Mouse (Mus musculus) c-Kit-positive CD71-positive TER-119-positive erythroid progenitor cells, embryonic 14.5 days (primary cell): ENCODE measurements around the gene Upf3b.
A peak's percentile ranks its signal among the peaks of the same experiment; 100 is the strongest.
"Not testable (repeated sequence)": the region's sequence is repeated elsewhere in the genome, so short reads cannot be mapped to it uniquely, and the experiment has no call there.

Source experiments
- DNase-seq: peaks from one replicate; pipeline ENCODE4 v3.0.0-alpha.2; 2013; ENCODE audit warnings: low spot score

Upf3b gene

DNA sequence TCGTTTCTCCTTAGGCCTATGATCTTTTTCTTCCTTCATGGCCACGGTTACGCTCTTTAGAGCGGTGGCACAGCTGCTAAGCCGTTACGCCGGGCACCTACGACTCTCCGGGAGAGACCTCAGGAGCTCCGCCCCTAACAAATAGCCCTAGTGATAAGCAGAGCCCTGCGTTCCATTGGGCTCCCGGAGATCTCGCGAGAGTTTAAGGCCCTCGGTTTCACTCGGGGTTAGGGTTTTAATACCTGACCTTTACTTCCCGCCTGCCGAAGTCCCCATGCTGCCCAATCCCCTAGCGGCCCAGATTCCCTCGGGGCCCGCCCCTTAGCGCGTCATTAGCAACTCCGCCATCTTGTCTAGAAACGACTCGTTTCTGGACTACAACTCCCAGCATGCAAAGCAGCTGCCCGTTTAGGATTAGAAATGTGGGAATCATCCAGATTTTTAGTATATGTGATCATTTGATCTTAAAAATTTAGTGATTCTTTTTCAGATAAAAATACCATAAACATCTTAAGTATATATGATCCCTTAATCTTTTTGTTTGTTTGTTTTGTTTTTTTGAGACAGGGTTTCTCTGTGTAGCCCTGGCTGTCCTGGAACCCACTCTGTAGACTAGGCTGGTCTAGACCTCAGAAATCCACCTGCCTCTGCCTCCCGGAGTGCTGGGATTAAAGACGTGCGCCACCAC is at the start of gene Upf3b:
Upf3b (minus strand) TSS at position 130 of the 688 bp plus-strand sequence.
- DNase-seq, result peak; percentile 92

DNA sequence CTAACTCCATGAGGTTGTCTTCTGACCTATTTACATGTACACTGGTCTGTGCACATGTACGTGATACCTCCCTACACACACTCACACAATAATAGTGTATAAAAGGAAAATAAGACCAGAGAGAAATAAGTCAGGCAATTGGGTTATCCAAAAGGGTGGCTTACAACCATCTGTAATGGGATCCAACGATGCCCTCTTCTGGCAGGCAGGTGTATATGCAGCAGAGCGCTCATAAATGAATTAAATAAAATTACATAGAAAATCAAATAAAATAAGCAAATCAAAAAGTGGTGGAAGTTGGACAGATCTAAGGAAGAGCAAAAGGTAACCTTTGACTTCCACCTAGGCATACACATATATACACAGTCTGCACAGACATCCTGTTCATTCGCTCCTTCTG is 47.7 kb upstream of the Upf3b start:
- DNase-seq, result peak; percentile 2

DNA sequence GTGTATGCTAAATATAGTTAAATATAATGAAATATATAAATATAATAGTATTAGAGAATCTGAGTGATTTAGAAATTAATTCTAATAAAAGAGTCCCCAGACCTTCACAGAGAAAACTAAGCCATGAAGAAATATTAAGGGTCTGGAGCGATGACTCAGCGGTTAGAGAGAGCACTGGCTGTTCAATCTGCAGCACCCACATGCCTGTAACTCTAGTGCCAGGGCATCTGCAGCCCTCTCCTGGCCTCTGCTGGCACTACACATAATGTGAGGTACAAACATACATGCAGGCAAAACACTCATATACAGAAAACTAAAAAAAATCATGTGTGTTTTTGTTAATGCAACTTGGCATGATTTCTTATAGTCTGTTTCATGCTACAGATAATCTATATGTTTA is 34.8 kb upstream of the Upf3b start:
- DNase-seq, result peak; percentile 33

DNA sequence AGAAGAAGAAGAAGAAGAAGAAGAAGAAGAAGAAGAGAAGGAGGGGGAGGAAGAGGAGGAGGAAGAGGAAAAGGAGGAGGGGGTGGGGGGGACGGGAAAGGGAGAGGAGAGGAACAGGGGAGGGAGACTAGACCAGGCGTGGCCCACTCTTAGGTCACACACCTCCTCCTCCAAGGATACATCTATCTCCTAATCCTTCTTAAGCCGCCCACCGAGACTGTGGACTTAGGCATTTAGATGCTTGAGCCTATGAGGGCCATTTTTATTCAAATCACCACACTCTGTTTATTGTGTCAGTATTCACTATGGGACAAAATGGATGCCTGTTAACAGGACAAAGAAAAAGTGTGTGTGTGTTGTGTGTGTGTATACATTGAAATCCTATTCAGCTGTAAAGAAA is 34.4 kb upstream of the Upf3b start:
- DNase-seq, result not testable (repeated sequence)

DNA sequence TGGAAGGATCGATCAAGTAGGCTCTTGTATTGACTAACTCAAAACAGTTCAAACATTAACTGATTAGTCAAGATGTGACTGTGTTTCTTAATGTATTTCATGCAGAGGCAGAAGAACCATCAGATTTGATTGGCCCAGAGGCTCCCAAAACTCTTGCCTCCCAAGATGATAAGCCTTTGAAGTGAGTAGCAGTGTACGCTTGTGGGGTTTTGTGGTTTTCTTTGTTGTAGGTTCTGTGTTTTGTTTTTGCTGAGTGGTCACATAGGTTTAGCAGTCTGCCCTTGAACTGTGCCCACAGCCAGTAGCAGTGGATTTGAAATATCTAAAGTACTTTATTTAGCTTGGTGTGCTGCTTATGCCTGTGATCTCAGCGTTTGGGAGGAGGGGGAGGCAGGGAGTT is 31.6 kb upstream of the Upf3b start:
- no peak for DNase-seq

DNA sequence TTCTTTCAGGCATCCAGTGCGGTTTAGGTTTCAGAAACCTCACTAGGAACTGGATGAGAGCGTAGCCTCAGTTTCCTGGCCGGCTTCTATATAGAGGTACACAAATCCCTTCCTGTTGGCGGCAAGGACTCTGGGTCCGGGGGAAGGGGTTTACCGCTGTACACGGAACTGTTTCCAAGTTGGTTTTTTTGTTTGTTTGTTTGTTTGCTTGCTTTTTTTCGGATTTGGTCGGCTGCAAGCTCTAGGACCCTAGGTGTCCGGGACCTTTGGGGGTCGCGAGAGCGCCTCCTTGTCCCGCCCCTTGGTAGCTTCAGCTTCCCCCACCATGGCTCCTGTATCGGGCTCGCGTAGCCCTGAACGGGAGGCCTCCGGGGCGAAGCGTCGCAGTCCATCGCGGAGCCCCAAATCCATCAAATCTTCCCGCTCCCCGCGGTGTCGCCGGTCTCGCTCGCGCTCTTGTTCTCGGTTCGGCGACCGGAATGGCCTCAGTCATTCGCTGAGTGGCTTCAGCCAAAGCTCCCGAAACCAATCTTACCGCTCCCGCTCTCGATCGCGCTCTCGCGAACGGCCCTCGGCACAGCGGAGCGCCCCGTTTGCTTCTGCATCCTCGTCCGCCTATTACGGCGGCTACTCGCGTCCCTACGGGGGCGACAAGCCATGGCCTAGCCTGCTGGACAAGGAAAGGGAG is 16.7 kb upstream of the Upf3b start, which contains the start of gene Nkap:
Nkap (plus strand) TSS at position 125 of the 688 bp plus-strand sequence.
- DNase-seq, result peak; percentile 80

DNA sequence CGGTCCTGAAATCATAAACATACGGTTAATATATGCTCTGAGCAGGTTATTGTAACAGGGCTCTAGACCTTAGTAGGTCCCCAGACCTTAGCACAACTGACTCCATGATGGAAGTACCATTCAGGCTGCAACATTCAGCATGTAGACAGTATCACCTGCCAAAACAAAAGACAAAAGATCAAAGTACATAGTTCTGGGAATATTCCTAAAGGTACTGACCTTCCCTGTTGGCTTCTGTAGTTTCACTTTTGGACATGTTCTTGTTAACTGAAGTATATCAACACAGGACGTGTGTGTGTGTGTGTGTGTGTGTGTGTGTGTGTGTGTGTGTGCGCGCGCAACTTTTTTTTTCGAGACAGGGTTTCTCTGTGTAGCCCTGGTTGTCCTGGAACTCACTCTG is 15.4 kb upstream of the Upf3b start:
- no peak for DNase-seq

DNA sequence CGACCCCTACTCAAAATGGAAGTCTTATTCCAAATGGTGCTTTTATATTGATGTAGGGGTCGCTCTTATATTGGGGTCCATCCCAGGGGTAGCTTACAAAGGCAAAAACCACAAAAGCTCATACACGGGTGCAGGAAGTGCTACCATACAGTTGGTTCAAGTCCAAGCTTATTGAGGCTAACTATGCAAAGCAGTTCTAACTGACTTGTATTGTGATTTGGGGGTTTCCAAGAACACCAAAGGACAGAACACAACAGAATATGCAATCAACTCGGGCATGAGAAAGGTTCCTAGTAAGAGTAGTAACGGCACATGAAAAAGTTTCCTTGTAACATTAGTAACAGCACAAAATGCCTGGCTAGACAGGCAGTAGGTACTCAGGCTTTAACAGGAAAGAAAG is 10.1 kb upstream of the Upf3b start:
- no peak for DNase-seq

DNA sequence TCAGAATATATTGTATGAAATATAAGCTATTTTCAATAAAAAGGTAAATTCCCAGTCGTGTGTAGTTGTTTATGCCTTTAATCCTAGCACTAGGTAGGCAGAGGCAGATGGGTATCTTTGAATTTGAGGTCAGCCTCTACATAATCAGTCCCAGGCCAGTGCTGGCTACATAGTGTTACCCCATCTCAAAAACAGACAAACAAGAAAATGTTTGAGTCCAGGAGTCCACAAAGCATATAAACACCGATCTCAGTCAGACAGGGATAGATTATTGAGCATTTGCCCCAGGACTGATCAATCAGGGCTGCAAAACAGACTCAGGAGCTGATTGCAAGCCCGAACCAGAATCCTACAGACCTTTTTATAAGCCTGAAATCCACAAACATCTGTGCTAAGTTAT is 9.5 kb upstream of the Upf3b start:
- DNase-seq, result no peak

DNA sequence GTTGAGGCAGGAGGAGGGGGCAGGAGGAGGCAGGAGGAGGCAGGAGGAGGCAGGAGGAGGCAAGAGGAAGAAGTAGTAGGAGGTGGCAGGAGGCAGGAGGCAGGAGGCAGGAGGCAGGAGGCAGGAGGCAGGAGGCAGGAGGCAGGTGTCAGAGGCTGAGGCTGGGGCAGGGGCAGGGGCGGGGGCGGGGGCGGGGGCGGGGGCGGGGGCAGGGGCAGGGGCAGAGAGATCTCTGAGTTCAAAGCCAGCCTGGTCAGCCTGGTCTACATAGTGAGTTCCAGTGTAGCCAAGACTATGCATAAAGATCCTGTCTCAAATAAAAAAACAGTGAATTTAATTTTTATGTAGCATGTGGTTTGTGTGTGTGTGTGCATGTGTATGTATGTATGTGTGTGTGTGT is 7.0 kb upstream of the Upf3b start:
- no peak for DNase-seq

DNA sequence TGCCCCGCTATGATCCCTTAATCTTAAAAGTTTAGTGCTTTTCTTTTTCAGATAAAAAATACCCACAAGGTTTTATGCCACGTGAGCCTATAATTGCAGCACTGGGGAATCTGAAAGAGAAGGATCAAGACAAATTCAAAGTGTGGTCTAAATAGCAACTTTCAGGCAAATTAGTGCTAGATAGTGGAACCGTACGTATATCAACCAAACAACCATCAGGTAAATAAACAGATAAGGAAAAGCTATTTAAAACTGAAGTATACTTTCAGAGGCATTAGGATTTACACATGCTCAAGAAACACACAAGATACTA is 715 bp upstream of the Upf3b start:
- no peak for DNase-seq

DNA sequence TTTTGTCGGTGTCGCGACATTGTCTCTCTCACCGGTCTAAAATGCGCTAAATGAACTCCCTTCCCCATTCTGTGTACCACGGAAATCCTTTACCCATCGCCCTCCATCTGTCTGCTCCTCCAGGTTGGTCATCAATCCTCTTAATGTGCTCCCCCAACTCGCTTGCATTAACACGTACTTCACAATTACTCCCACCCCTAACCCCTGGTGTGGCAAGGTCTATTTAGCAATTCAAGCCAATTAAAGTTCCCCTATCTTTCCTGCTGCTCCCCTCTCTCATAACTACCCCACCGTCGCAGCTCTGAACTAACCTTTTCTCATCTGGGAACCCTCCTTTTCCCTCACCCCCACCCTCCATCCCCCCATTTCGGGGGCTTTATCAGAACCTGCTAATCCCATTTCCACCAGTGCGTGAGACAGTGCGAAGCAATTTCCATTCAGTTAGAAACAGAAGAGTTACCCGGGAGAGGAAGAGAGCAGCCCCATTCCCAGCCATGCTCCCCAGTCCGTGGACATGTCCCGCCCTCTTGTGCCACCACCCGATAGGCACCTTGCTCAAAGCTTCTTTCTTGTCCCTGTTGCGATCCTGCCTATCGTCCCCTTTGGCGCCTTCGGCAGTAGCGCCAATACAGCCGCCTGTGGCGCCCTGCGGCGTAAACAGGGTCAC is 463 bp downstream of the Upf3b start:
- no peak for DNase-seq

DNA sequence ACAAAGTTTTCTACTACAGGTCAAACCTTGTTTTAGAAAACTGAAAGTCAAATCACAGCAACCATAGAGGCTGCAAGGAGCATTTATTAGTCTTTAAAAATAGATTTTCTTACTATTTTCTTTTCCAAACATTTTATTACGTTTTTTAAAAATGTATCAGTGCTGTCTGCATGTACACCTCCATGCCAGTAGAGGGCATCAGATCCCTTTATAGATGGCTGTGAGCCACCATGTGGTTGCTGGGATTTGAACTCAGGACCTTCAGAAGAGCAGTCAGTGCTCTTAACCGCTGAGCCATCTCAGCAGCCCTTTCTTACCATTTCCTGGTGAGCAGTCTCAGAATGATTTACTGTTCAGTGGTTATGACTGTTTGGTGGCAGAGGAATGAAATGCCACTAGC is 6.3 kb downstream of the Upf3b start:
- DNase-seq, result no peak

DNA sequence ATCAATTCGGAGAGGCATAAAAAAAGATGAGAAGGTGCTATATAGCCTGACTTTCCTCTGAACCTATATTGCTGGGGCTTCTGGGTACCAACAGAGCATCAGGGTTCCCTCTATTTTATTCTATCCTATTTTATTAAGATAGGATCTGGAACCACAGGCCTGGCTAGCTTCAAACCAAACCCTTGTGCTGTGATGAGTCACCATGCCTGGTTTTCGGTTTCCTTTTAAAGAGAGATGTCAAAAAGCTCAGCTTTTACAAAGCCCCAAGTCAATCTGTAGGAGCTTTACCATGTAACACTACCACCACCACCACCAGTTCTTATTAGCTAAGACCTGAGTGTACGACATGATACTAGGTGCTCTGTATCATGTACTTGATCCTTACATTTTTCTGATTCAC is 11.4 kb downstream of the Upf3b start:
- no peak for DNase-seq

DNA sequence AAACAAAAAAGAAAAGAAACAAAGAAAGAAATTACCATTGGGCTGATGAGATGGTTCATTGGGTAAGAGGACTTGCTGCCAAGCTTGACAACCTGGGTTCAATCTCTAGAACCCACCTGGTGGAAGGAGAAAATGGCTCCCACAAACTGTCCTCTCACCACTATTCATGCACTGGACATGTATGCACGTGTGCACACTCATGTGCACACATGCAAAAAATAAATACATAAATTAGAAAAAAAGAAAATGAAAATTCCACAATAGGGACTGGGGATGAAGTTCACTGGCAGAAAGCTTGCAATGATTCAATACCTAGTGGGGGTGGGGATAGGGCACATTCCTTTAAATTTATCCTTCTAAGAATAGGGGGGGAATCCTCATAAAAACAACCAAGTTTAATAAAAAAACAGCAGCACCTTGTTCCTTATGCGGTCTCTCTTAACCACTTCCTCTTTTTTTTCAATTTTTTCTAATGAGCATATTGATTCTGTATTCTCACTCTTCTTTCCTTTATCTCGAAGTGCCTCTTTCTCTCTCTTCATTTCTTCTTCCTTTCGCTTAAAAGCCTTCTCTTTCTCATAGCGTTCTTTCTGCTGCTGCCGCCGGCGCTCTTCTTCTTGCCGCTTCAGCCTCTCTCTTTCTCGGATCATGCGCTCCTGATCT is 14.9 kb downstream of the Upf3b start:
- DNase-seq, result no peak

DNA sequence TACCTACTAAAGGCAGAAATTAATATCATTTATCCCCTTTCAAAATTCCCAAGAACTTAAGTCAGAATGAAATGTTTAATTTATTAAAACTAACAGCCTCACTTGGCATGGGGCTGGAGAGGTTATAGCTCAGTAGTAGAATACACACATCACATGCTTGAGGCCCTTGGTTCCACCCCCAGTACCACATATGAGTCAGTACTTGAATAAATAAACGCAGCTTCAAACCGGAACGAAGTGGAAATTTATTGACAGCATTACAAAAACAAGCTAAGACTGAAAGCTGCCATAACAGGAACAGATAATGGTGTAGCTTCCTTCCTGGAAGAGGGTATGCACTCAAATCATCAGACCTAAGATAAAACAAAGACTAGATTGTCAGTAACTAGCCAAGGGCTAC is 18.7 kb downstream of the Upf3b start:
- no peak for DNase-seq

DNA sequence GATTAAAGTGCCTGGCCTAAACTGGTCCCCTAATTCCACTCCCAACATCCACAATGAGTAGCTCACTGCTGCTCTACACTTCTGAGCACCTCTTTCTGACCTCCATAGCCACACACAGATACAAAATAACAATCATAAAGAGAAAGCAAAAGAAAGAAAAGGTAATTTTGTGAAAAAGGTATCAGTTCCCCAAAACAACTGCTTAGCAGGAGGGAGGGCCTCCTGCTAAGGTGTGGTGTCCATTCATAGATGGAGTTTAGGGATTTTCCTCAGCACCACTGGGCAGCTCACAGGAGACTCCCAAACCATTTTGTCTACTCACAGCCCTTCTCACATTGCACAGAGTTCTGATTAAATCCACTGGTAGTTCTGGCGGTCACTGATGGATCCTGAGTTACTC is 21.3 kb downstream of the Upf3b start:
- no peak for DNase-seq

DNA sequence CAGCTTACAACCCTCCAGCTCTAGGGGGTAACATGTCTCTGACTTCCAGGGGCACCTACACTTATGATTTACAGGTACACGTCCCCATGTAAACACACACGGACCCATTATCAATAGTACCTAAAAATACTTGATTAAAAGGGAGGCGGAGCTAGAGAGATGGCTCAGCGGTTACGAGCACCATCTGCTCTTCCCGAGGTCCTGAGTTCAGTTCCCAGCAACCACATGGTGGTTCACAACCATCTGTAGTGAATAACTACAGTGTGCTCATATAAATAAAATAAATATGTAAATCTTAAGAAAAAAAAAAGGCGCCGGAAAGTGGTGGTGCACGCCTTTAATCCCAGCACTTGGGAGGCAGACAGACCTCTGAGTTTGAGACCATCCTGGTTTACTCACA is 24.5 kb downstream of the Upf3b start:
- DNase-seq, result no peak

DNA sequence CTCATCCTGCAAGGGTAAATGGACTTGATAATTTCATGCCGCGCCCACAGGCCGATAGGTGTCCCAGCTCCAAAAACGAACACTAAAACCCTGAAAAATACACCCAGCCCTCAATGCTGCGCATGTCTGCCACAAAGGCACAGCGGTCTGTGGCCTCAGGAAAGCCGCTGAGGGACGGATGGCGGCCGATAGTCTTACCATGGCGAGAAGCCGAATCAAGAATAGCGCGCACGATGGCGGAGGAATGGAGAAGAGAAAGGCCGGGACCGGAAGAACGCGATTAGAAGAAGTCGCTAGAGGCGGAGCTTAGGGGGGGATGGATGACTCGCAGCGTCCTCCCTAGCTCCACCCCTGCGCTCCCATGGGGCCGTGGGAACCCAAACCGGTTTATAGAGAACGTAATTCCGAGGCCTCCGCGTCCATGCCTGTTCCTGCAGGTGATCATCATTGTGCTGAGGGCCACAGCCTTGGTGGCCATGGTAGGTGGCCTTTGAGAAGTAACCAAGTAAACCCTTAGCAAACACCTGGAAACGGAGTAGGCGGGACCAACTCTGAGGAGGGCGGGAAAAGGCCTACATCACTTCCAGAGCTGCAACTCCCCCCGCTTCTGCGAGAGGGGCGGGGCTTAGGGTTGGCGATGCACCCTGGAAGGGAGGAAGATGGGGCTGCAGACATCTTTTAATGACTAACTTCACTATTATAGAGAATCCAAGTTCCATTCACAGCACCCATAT is 25.0 kb downstream of the Upf3b start, which contains the start of gene Rpl39:
Rpl39 (minus strand) TSS at position 476 of the 734 bp plus-strand sequence.
- DNase-seq, result peak; percentile 82

DNA sequence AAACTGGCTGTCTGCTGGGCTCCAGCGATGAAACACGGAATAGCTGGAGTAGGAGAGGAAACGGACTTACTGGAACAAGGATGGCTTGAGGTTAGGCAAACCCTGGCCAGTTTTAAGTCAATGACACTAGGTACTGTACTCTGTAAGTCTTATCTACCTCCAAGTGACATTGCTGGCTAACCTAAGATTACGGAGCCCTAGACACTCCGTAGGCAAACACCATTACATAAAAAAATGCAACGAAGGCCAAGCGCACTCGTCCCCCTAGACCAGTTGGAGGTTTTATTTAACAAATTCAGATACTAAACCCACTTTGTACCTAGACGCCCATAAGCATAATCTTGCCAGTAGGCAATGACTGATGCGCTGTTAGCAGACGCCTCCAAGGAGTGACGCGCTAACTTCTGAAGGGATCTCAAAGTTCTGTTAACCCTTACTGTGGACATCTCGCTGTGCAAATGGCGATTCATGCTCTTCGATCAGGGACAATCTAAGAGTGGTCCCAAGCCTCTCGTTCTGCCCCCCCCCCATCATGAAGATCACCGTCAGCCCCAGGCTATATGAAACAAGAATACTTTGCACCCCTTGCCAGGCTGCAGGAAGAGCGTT is 25.7 kb downstream of the Upf3b start:
- peak; percentile 42 for DNase-seq

DNA sequence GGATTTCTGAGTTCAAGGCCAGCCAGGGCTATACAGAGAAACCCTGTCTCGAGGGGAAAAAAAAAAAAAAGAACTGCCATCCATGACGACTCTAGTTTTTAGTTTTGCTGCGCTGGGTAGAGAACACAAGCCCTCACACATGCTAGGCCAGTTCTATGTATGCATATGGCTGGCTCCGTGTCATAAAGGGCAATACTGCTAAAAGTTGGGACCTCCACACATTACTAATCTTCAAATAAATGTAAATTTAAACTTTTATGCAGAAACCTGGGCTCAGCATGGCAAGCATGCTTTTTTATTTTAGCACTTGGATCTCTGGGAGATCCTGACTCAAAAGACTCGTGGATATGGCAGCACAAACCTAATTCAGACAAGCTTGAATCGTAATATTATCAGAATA is 28.9 kb downstream of the Upf3b start:
- no peak for DNase-seq

DNA sequence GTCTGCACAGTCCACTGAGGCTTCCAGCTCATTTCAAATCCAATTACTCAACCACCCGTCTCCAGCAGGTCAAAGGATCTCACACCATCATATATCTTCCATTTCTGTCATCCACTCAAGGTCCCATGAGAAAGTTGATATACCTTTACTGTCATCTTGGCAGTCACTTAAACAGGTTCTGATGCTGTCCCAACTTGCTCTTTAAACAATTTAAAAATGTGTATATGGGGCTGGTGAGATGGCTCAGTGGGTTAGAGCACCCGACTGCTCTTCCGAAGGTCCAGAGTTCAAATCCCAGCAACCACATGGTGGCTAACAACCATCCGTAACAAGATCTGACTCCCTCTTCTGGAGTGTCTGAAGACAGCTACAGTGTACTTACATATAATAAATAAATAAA is 29.8 kb downstream of the Upf3b start:
- not testable (repeated sequence) for DNase-seq
